Mouse (Mus musculus): ENCODE data around the gene Alk.

DNA sequence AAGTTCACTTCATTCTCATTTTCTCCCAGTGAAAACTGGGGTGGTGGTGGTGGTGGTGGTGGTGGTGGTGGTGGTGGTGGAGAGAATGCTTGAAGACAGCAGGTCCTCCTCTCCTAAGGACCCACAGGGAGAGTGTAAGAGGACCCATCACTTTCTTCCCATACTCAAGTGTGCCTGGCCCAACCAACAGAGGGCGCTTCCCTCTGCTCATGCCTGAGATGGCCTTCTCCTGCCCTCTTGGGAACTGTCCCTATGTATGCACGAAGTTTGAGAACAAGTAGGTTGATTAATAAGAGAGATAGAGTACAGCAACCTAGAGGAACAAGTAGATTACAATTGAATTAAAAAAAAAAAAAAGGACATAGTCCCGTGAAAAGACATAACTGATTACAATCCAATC lies 695.3 kb downstream of the Alk start:
- no peak for TF ChIP-seq CTCF (IDR thresholded peaks at IDR 0.05; ENCODE audit: insufficient read depth, low read depth, low read length)
- TF ChIP-seq POLR2A (IDR thresholded peaks at IDR 0.05; ENCODE audit: insufficient read depth, low read depth, low read length) = no peak
